Mouse (Mus musculus): ENCODE measurements at regions not wholly inside any gene's neighbourhood (a gene's known extent, or its start where the extent isn't known, plus 50 kb on each side); places are given as distances from the start of the nearest gene placed in this dataset.

DNA sequence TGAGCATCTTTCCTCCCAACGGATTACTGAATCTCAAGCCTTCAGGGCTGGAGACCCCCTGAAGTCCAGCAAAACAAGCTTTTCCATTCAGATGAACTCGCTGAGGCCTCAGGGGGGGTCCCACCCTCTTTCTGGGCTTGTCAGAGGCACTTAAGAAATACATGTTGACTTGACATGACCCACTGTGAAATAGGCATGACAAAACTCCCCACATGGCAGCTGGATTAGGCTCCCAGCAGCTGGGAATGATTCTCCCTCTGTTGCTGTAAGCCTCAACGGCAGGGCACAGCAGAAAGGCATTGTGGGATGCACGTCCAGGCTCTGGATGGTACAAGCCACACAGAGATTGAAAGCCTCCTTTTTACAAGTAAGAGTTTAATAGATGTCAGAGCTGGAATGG lies 110.5 kb downstream of the Slc4a3 start:
- TF ChIP-seq CTCF (IDR thresholded peaks at IDR 0.05; ENCODE audit: low read depth): no peak
- TF ChIP-seq EP300 (IDR thresholded peaks at IDR 0.05; ENCODE audit: low read depth): no peak

Measured in heart, postnatal 0 days (tissue).